Mouse (Mus musculus): ENCODE results near the gene Hamp2.
"Not testable (repeated sequence)": the region's sequence is repeated elsewhere in the genome, so short reads cannot be mapped to it uniquely, and the experiment has no call there.

Hamp2 gene

DNA sequence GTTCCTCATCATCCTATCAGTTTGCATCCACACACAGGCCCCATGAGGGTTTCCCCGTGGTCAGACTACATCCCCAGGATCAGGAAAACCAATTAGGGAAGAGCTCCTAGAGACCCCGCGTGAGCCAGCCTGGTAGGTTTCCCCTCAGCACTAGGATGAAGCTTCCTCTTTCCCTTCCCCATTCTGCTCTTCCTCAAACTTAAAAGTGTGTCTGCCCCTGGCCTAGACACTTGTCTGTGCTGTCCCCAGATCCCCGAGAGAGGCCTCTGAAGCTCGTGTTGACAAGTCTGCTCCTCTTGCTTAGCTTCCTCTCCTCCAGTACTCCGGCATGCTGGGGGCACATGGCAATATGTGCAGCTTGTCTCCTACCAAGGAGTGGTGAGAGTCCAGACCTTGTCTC, 29.0 kb upstream of the Hamp2 start:
- DNase-seq (ENCODE audit: low spot score in 2 of 2), result no peak

DNA sequence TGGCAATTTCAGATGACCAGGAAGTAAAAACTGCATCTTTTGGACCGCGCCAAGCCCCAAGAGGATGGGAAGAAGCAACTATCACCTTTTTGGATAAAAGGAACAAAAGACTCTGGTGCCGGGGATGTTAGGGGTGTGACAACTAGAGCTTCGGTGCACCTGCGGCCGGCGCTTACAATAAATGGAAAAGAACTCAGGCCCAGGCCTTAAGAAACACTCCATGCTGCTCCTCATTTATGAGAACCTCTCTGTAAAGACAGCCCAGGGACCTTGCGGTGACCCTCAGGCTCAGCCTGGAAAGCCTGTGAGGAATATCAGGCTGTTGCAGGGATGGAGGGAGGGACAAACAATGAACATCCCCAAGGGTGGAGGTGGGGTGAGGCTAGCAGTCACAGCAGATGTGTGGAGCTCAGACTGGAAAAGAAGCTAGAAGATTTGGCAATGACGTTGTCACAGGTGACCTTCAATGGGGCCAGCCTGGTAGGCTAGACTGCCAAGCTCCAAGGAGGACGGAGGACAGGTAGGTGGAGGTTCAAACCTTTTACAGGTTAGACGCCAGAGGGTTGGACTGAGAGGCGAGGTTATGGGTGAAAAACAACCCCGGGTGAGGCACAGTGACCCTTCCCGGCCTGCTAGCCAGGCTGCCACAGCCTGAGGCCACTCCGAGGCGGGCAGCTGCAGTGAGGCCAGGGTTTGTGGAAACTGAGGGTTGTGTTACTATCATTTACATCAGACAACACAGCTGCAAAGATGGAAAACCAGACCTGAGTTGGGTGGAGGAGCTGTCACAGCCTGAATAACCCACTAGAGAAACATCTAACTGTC, 28.2 kb upstream of the Hamp2 start:
- no peak for DNase-seq (ENCODE audit: low spot score in 2 of 2)

DNA sequence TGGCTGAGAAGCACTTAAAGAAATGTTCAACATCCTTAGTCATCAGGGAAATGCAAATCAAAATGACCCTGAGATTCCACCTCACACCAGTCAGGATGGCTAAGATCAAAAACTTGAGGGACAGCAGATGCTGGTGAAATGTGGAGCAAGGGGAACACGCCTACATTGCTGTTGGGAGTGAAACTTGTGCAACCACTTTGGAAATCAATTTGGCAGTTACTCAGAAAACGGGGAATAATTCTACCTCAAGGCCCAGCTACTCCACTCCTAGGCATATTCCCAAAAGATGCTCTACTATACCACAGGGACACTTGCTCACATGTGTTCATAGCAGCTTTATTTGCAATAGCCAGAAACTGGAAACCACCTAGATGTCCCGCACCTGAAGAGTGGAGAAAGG, 25.4 kb upstream of the Hamp2 start:
- not testable (repeated sequence) for DNase-seq (ENCODE audit: low spot score in 2 of 2)

GRCm38 (mm10) chr7:30945876-30946275, 21.4 kb upstream of the Hamp2 start:
- DNase-seq (ENCODE audit: low spot score in 2 of 2), result no peak

- not testable (repeated sequence) for DNase-seq (ENCODE audit: low spot score in 2 of 2)
These were observed 21.0 kb upstream of the Hamp2 start for GRCm38 (mm10) chr7:30945466-30945865.

DNA sequence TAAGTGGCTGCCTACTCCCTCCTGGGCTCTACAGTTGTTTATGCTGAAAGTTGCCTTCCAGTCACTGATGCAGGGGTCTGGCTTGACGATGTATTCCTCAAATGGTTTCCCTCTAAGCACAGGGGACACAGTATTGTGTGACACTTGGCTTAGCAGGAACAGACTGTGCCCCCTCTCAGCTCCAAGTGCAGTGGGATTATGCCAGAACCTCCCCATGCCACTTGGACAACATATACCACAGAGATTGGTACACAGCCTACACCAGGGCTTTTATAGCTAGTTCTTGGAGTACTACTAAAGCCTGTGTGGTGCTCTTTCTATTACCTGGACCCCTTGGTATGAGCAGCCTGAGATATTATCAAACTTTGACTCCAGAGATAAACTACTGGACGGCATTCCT, 20.2 kb upstream of the Hamp2 start:
- not testable (repeated sequence) for DNase-seq (ENCODE audit: low spot score in 2 of 2)

DNA sequence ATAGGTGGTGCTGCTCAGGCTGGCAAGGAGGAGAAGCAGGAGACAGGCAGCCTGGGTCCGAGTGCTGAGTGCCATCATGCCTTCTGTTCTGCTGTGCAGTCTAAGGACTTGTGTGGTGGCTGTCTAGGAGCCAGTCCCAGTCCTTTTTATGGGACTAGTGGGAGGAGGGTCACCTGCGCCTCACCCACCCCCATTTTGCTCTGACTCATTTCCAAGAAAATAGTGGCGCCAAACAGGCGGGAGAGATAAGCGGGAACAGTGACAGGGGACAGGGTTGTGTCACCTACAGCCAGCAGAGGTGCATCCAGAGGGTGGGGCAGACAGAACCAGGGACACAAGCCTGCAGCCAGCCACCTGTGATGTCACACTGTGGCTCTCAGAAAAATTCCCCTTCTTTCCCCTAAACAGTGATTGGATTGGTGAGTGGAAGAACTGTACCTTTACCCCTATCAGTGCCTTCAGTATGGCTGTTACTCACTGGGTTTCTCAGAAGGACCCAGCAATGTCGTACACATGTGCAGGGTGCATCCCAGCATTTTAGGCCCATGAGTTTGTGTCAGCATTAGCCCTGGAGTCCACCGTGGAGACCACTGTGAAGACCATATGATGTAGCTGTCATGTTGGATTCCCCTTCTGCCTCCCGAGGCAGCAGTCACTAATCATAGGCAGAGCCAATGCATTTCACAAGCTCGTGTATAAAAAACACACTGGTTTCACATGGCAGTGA, 19.6 kb upstream of the Hamp2 start, which contains the start of gene Hamp:
Gene Hamp (minus strand): TSS at position 124 of the 727 bp plus-strand sequence.
- no peak for DNase-seq (ENCODE audit: low spot score in 2 of 2)

DNA sequence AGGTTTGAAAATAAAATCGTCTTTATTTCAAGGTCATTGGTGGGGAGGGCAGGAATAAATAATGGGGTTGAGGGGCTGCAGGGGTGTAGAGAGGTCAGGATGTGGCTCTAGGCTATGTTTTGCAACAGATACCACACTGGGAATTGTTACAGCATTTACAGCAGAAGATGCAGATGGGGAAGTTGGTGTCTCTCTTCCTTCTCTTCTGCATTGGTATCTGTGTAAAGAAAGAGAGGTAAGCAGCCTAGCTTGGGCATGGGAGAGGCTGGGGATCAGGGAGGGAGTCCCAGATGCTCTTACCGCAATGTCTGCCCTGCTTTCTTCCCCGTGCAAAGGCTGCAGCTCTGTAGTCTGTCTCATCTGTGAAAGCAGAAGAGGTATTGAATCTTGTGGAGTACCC, 17.9 kb upstream of the Hamp2 start:
- DNase-seq (ENCODE audit: low spot score in 2 of 2), result not testable (repeated sequence)

DNA sequence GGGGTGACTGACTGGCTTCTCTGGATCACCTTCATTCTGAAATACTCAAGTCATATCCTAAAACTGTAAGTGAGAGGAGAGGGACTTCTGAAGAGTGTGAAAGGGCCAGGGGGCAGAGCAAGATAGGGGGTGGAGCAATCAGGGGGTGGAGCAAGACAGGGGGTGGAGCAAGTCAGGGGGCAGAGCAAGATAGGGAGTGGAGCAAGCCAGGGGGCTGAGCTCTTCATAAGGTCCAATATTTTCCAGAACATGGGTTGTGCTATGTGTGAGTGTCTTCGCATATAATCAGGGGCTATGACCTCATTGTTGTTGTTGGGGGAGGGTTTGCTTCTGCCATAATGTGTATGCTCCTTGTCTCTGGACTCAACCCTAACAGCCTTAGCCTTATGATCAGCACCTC, 15.6 kb upstream of the Hamp2 start:
- not testable (repeated sequence) for DNase-seq (ENCODE audit: low spot score in 2 of 2)

GRCm38 (mm10) chr7:30935422-30936099, 11.1 kb upstream of the Hamp2 start:
- not testable (repeated sequence) for DNase-seq (ENCODE audit: low spot score in 2 of 2)

GRCm38 (mm10) chr7:30924071-30924470, 410 bp downstream of the Hamp2 start:
- no peak for DNase-seq (ENCODE audit: low spot score in 2 of 2)

- DNase-seq (ENCODE audit: low spot score in 2 of 2), result not testable (repeated sequence)
These were observed 2.0 kb downstream of the Hamp2 start for GRCm38 (mm10) chr7:30922490-30922889.

DNA sequence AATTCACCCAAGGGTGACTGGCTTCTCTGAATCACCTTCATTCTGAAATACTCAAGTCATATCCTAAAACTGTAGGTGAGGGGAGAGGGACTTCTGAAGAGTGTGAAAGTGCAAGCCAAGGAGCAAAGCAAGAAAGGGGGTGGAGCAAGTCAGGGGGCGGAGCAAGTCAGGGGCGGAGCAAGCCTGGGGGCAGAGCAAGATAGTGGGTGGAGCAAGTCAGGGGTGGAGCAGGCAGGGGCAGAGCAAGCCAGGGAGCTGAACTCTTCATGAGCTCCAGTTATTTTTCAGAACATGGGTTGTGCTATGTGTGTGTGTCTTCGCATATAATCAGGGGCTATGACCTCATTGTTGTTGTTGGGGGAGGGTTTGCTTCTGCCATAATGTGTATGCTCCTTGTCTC, 4.3 kb downstream of the Hamp2 start:
- no peak for DNase-seq (ENCODE audit: low spot score in 2 of 2)

- no peak for DNase-seq (ENCODE audit: low spot score in 2 of 2)
These were observed 7.3 kb downstream of the Hamp2 start for GRCm38 (mm10) chr7:30917219-30917618.

DNA sequence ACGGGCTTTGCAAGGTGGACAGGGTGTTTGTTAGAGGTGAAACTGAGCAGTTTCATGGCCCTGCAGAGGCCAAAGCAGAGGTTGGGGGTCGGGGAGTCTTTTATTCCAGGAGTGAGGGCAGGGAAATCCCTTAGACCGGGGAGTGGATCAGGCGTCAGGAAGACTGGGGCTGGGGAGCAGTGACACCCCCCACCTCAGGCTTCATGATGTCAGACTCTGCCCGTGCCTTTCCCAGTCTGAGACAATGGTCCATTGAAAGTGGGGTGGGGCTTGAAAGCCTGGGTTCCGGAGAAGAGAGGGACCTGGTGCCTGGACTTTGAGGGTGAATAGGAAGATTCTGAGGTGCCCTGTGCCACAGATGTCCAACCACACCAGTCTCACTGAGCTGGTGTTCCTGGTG, 7.8 kb downstream of the Hamp2 start:
- no peak for DNase-seq (ENCODE audit: low spot score in 2 of 2)

GRCm38 (mm10) chr7:30914732-30915131, 9.7 kb downstream of the Hamp2 start, which contains the start of gene Mag:
Gene Mag, minus strand, starts transcription at chr7:30914873.
- DNase-seq (ENCODE audit: low spot score in 2 of 2), result no peak

DNA sequence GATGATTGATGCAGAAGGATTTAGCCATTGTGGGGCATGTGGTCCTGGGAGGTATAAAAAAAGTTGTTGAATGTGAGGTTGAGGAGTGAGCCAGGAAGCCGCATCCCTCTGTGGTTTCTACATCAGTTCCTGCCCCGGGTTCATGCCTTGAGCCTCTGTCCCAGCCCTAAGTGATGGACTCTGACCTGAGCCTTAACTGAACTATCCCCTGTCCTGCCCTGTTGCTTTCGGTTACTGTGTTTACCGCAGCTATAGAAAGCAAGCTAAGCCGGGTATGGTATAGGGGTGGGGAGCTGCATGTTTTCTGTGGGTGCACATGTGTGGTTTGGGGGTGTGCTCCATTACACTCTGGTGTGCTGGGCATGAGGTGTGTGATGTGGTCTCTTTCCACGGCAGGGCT, 14.7 kb downstream of the Hamp2 start:
- DNase-seq (ENCODE audit: low spot score in 2 of 2), result no peak

DNA sequence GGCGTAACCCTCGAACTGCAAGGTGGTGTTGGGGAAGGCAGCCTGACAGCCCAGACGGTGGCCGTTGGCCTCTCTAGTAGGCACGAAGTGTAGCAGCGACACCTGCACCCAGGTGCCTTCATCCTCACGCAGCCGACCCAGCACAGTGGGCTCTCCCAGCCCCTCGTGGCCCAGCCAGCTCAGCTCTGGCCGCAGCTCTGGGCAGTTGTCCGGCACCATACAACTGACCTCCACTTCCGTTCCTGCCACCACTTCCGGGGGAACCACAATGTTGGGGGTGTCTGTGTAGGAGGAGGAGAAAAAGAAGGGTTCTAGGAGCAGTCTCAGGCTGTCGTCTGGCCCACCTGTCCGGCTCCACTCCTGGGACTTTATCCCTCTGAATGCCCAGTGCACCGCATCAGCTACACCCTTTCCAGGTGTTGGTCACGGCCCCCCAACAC, 15.5 kb downstream of the Hamp2 start:
- no peak for DNase-seq (ENCODE audit: low spot score in 2 of 2)

GRCm38 (mm10) chr7:30908277-30908991, 16.0 kb downstream of the Hamp2 start:
- no peak for DNase-seq (ENCODE audit: low spot score in 2 of 2)

DNA sequence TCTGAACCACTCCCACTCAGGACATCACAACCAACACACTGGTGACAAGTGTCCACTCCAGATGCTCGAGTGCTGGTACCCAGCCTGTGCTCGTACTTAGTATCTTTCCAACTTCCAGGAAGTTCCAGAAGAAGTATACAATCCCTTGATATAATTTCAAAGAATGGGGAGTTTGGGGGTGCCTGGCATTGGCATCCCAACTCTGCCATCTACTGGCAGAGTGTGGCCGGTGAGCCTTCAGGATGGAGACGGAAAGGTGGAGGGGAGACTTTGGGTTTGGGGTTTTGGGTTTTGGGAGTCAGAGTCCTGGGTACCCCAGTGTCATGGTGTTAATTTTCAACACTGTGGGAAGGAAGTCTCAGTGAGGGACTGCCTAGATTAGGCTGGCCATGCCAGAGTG, 20.4 kb downstream of the Hamp2 start:
- DNase-seq (ENCODE audit: low spot score in 2 of 2), result peak; percentile 21 to 40

GRCm38 (mm10) chr7:30895217-30895616, 29.3 kb downstream of the Hamp2 start:
- DNase-seq (ENCODE audit: low spot score in 2 of 2), result no peak

GRCm38 (mm10) chr7:30892515-30892914, 32.0 kb downstream of the Hamp2 start:
- DNase-seq (ENCODE audit: low spot score in 2 of 2), result no peak

Data from right cerebral cortex, adult 2 months (tissue).